Mouse (Mus musculus) heart, embryonic 16.5 days (tissue): ENCODE results near the gene Arid2. TPM values are rescaled to one million over a fixed set of nuclear protein-coding genes. Genes with fewer than 3 reads are reported as not detected.
"Not testable (repeated sequence)": the region's sequence is repeated elsewhere in the genome, so short reads cannot be mapped to it uniquely, and the experiment has no call there.

Experiments
- ATAC-seq: fragments of 200-750 bp; cut with Nextera tagmentation; replicated peaks from 2 replicates; pipeline ENCODE4 v1.8.0; 2017; ENCODE audit warnings: moderate number of reproducible peaks; ENCODE audit not compliant: insufficient read depth, low FRiP score; ENCODE audit errors: extremely low read depth
- H3K27ac ChIP-seq: fragments of 300-500 bp; sonication (generic); 2 replicates; pipeline ENCODE4 v1.5.1; 2014; ENCODE audit warnings: mild to moderate bottlenecking, low read length, control low read depth, moderate library complexity
- H3K27me3 ChIP-seq: fragments of 300-500 bp; sonication (generic); 2 replicates; pipeline ENCODE4 v1.6.1; 2014; ENCODE audit warnings: low read length, mixed read lengths; ENCODE audit not compliant: control insufficient read depth, insufficient read depth
- H3K36me3 ChIP-seq: fragments of 300-500 bp; sonication (generic); 2 replicates; pipeline ENCODE4 v1.6.1; 2014; ENCODE audit not compliant: control insufficient read depth, insufficient read depth
- H3K4me1 ChIP-seq: fragments of 300-500 bp; sonication (generic); 2 replicates; pipeline ENCODE4 v1.6.1; 2014; ENCODE audit warnings: low read length, mixed read lengths; ENCODE audit not compliant: control insufficient read depth, insufficient read depth
- H3K4me2 ChIP-seq: fragments of 300-500 bp; sonication (generic); 2 replicates; pipeline ENCODE4 v1.6.1; 2014; ENCODE audit warnings: low read depth, mild to moderate bottlenecking, control low read depth, low read length
- H3K4me3 ChIP-seq: fragments of 300-500 bp; sonication (generic); 2 replicates; pipeline ENCODE4 v1.5.1; 2014; ENCODE audit warnings: mild to moderate bottlenecking, control low read depth, low read length
- H3K9ac ChIP-seq: fragments of 300-500 bp; sonication (generic); 2 replicates; pipeline ENCODE4 v1.6.1; 2014; ENCODE audit warnings: low read length, control low read depth
- H3K9me3 ChIP-seq: fragments of 300-500 bp; sonication (generic); replicated peaks from 2 replicates; pipeline ENCODE4 v1.6.1; 2016; ENCODE audit warnings: low read length; ENCODE audit not compliant: control insufficient read depth
- WGBS: fragments of 180-500 bp; shearing (Covaris S2); extraction: QIAGEN DNeasy Blood & Tissue Kit; methylation state at CpG from one replicate; pipeline ENCODE4 v1.1.7; 2014; 5-methylcytosine and 5-hydroxymethylcytosine counted together
- polyA plus RNA-seq: library from polyadenylated mRNA; unstranded; fragments of >200 nt; fragmentation: Nextera tagmentation; extraction: Ambion mirVana; gene quantifications from 2 replicates; pipeline ENCODE4 v1.2.1, GENCODE M21; 2015

The Arid2 gene
- polyA plus RNA-seq, 1 experiment from 2014 or later: 14.0 TPM

- H3K4me3 ChIP-seq, H3K27me3 ChIP-seq, H3K9me3 ChIP-seq, H3K36me3 ChIP-seq, H3K27ac ChIP-seq, H3K9ac ChIP-seq, ATAC-seq, H3K4me2 ChIP-seq: not testable (repeated sequence)
- 94% methylated on average over 3 of the region's 4 CpGs for WGBS
- peaks cover 21% of the 10 kb centered on the region for H3K4me1 ChIP-seq
These were observed 41.4 kb downstream of the Arid2 start for GRCm38 (mm10) chr15:96328722-96329121.

- H3K27ac ChIP-seq: no peak overlapping the region
- H3K36me3 ChIP-seq: no peaks in the 10 kb centered on the region
- H3K27me3 ChIP-seq: no peaks in the 10 kb centered on the region
- ATAC-seq: no peak
- no peak overlapping the region for H3K4me2 ChIP-seq
- no peak overlapping the region for H3K9ac ChIP-seq
- H3K4me1 ChIP-seq: peaks cover 22% of the 10 kb centered on the region
- H3K9me3 ChIP-seq: no peaks in the 10 kb centered on the region
- 46% methylated on average over 3 of the region's 3 CpGs for WGBS
- H3K4me3 ChIP-seq: no peak overlapping the region
These were observed 43.2 kb downstream of the Arid2 start for GRCm38 (mm10) chr15:96330536-96330935.

- Histone ChIP-seq H3K4me3 (no peak overlapping the region), H3K9ac (no peak overlapping the region), H3K27me3 (no peaks in the 10 kb centered on the region), H3K36me3 (no peaks in the 10 kb centered on the region), H3K9me3 (no peaks in the 10 kb centered on the region), H3K27ac (no peak overlapping the region), H3K4me2 (no peak overlapping the region), H3K4me1 (peaks cover 22% of the 10 kb centered on the region)
- 78% methylated on average over 9 of the region's 9 CpGs for WGBS
- ATAC-seq: no peak
These were observed 45.3 kb downstream of the Arid2 start for GRCm38 (mm10) chr15:96332468-96333213.

GRCm38 (mm10) chr15:96333350-96333749, 46.0 kb downstream of the Arid2 start:
- WGBS: 52% methylated on average over 5 of the region's 5 CpGs
- ATAC-seq: peak; percentile 60; the same call in 1 of the 2 replicates
- H3K4me1 ChIP-seq: peaks cover 22% of the 10 kb centered on the region

GRCm38 (mm10) chr15:96340924-96341323, 53.6 kb downstream of the Arid2 start:
- H3K4me3 ChIP-seq: no peak overlapping the region
- no peaks in the 10 kb centered on the region for H3K36me3 ChIP-seq
- no peak overlapping the region for H3K9ac ChIP-seq
- no peak for ATAC-seq
- H3K4me1 ChIP-seq: peaks cover 8% of the 10 kb centered on the region
- no peaks in the 10 kb centered on the region for H3K9me3 ChIP-seq
- H3K27me3 ChIP-seq: no peaks in the 10 kb centered on the region
- WGBS: 88% methylated on average over 2 of the region's 2 CpGs
- no peak overlapping the region for H3K27ac ChIP-seq
- H3K4me2 ChIP-seq: no peak overlapping the region

More at GRCm38 (mm10) chr15:96333350-96333749, 46.0 kb downstream of the Arid2 start:
- H3K27ac ChIP-seq: no peak overlapping the region
- H3K9ac ChIP-seq: no peak overlapping the region
- H3K9me3 ChIP-seq: no peaks in the 10 kb centered on the region
- no peak overlapping the region for H3K4me2 ChIP-seq
- no peaks in the 10 kb centered on the region for H3K27me3 ChIP-seq
- H3K36me3 ChIP-seq: no peaks in the 10 kb centered on the region
- no peak overlapping the region for H3K4me3 ChIP-seq

GRCm38 (mm10) chr15:96342097-96342496, 54.8 kb downstream of the Arid2 start:
- H3K27ac ChIP-seq: no peak overlapping the region
- H3K4me1 ChIP-seq: peaks cover 8% of the 10 kb centered on the region
- H3K4me3 ChIP-seq: no peak overlapping the region
- no peaks in the 10 kb centered on the region for H3K27me3 ChIP-seq
- ATAC-seq: no peak
- no peak overlapping the region for H3K9ac ChIP-seq
- no peaks in the 10 kb centered on the region for H3K36me3 ChIP-seq
- H3K9me3 ChIP-seq: no peaks in the 10 kb centered on the region
- H3K4me2 ChIP-seq: no peak overlapping the region
- 90% methylated on average over 8 of the region's 8 CpGs for WGBS

GRCm38 (mm10) chr15:96342871-96343270, 55.6 kb downstream of the Arid2 start:
- ATAC-seq: no peak
- Histone ChIP-seq H3K9ac (no peak overlapping the region), H3K4me1 (peaks cover 8% of the 10 kb centered on the region), H3K27ac (no peak overlapping the region), H3K27me3 (no peaks in the 10 kb centered on the region), H3K9me3 (no peaks in the 10 kb centered on the region), H3K4me2 (no peak overlapping the region), H3K36me3 (no peaks in the 10 kb centered on the region), H3K4me3 (no peak overlapping the region)
- WGBS: 74% methylated on average over 3 of the region's 3 CpGs

GRCm38 (mm10) chr15:96344591-96345285, 57.4 kb downstream of the Arid2 start:
- no peaks in the 10 kb centered on the region for H3K36me3 ChIP-seq
- H3K9ac ChIP-seq: no peak overlapping the region
- no peak for ATAC-seq
- H3K9me3 ChIP-seq: no peaks in the 10 kb centered on the region
- no peak overlapping the region; the same call in 1 of the 2 replicates for H3K27ac ChIP-seq
- H3K4me1 ChIP-seq: peaks cover 8% of the 10 kb centered on the region
- no peak overlapping the region for H3K4me2 ChIP-seq
- no peaks in the 10 kb centered on the region for H3K27me3 ChIP-seq
- 35% methylated on average over 7 of the region's 7 CpGs for WGBS
- no peak overlapping the region for H3K4me3 ChIP-seq

- no peaks in the 10 kb centered on the region for H3K27me3 ChIP-seq
- no peak overlapping the region; the same call in 1 of the 2 replicates for H3K27ac ChIP-seq
- no peak overlapping the region for H3K4me2 ChIP-seq
- H3K4me1 ChIP-seq: peaks cover 8% of the 10 kb centered on the region
- H3K9ac ChIP-seq: no peak overlapping the region
- WGBS: 74% methylated on average over 6 of the region's 6 CpGs
- ATAC-seq: no peak
- H3K36me3 ChIP-seq: peaks cover 3% of the 10 kb centered on the region
- H3K9me3 ChIP-seq: no peaks in the 10 kb centered on the region
- no peak overlapping the region for H3K4me3 ChIP-seq
These were observed 58.1 kb downstream of the Arid2 start for GRCm38 (mm10) chr15:96345312-96345849.
